Mouse (Mus musculus): ENCODE data around the gene Megf9. TPM values are rescaled to one million over a fixed set of nuclear protein-coding genes. Genes with fewer than 3 reads are reported as not detected.

Gene Megf9
- polyA plus RNA-seq, 1 experiment from 2014 or later = 4.3 TPM

GRCm38 (mm10) chr4:70533056-70533805, 1.6 kb downstream of the Megf9 start:
- no peaks in the 10 kb centered on the region for H3K36me3 ChIP-seq (ENCODE audit: control insufficient read depth, insufficient read depth)
- peak overlapping the region; percentile 85 for H3K4me2 ChIP-seq (ENCODE audit: low read depth, low read length)
- peak overlapping the region; percentile 14 for H3K27ac ChIP-seq (ENCODE audit: low read length)
- ATAC-seq (ENCODE audit: low read depth) = no peak
- H3K27me3 ChIP-seq (ENCODE audit: control insufficient read depth, insufficient read depth, low read depth, low read length) = no peaks in the 10 kb centered on the region
- WGBS (ENCODE audit: insufficient replicate concordance) = 67% methylated on average over 3 of the region's 3 CpGs
- H3K9me3 ChIP-seq (replicated peaks; ENCODE audit: control insufficient read depth, low read length) = no peaks in the 10 kb centered on the region
- peaks cover 23% of the 10 kb centered on the region for H3K4me1 ChIP-seq (ENCODE audit: control insufficient read depth, low read depth, low read length)
- peak overlapping the region; percentile 90 for H3K4me3 ChIP-seq (ENCODE audit: low read depth, low read length)
- peak overlapping the region; percentile 43 for H3K9ac ChIP-seq (ENCODE audit: low read depth, low read length)

DNA sequence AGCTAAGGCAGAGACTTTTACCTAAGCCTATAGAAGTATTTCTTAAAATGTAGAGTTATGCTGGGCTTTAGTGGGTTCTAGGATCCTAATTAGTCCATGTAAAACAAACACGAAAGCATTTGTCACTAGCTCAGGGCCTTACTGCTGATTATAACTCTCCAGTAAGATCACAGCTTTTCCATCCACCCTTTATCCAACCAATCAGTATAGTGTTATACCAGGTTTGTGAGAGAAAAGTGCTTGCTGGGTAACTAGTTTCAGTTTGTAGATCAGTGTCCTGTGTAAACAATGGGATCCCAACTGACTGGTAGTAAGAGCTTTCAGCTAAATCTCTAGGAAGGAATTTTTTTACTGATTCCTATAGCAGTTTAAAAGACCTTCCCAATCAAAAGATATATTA, 3.8 kb downstream of the Megf9 start:
- ATAC-seq (ENCODE audit: low read depth) = no peak
- no peaks in the 10 kb centered on the region for H3K36me3 ChIP-seq (ENCODE audit: control insufficient read depth, insufficient read depth)
- peak overlapping the region; percentile 28 for H3K27ac ChIP-seq (ENCODE audit: low read length)
- no peaks in the 10 kb centered on the region for H3K27me3 ChIP-seq (ENCODE audit: control insufficient read depth, insufficient read depth, low read depth, low read length)
- peaks cover 23% of the 10 kb centered on the region for H3K4me1 ChIP-seq (ENCODE audit: control insufficient read depth, low read depth, low read length)
- H3K9me3 ChIP-seq (replicated peaks; ENCODE audit: control insufficient read depth, low read length) = no peaks in the 10 kb centered on the region
- H3K4me3 ChIP-seq (ENCODE audit: low read depth, low read length) = no peak overlapping the region
- no peak overlapping the region for H3K9ac ChIP-seq (ENCODE audit: low read depth, low read length)
- peak overlapping the region; percentile 7; the same call in 1 of the 2 replicates for H3K4me2 ChIP-seq (ENCODE audit: low read depth, low read length)
- WGBS (ENCODE audit: insufficient replicate concordance) = 69% methylated on average over 1 of the region's 1 CpGs

- no peaks in the 10 kb centered on the region for H3K36me3 ChIP-seq (ENCODE audit: control insufficient read depth, insufficient read depth)
- H3K4me3 ChIP-seq (ENCODE audit: low read depth, low read length) = no peak overlapping the region
- 28% methylated on average over 3 of the region's 3 CpGs for WGBS (ENCODE audit: insufficient replicate concordance)
- H3K4me1 ChIP-seq (ENCODE audit: control insufficient read depth, low read depth, low read length) = peaks cover 11% of the 10 kb centered on the region
- H3K4me2 ChIP-seq (ENCODE audit: low read depth, low read length) = no peak overlapping the region
- peak; percentile 53; the same call in 1 of the 2 replicates for ATAC-seq (ENCODE audit: low read depth)
- no peaks in the 10 kb centered on the region for H3K9me3 ChIP-seq (replicated peaks; ENCODE audit: control insufficient read depth, low read length)
- H3K27ac ChIP-seq (ENCODE audit: low read length) = no peak overlapping the region
- H3K27me3 ChIP-seq (ENCODE audit: control insufficient read depth, insufficient read depth, low read depth, low read length) = no peaks in the 10 kb centered on the region
- H3K9ac ChIP-seq (ENCODE audit: low read depth, low read length) = no peak overlapping the region
Measured at GRCm38 (mm10) chr4:70528622-70529021, 6.2 kb downstream of the Megf9 start.

- H3K36me3 ChIP-seq (ENCODE audit: control insufficient read depth, insufficient read depth) = no peaks in the 10 kb centered on the region
- H3K9ac ChIP-seq (ENCODE audit: low read depth, low read length) = no peak overlapping the region
- H3K27ac ChIP-seq (ENCODE audit: low read length) = no peak overlapping the region
- H3K9me3 ChIP-seq (replicated peaks; ENCODE audit: control insufficient read depth, low read length) = no peaks in the 10 kb centered on the region
- 23% methylated on average over 2 of the region's 2 CpGs for WGBS (ENCODE audit: insufficient replicate concordance)
- H3K4me2 ChIP-seq (ENCODE audit: low read depth, low read length) = no peak overlapping the region
- no peaks in the 10 kb centered on the region for H3K4me1 ChIP-seq (ENCODE audit: control insufficient read depth, low read depth, low read length)
- H3K4me3 ChIP-seq (ENCODE audit: low read depth, low read length) = no peak overlapping the region
- no peak for ATAC-seq (ENCODE audit: low read depth)
- H3K27me3 ChIP-seq (ENCODE audit: control insufficient read depth, insufficient read depth, low read depth, low read length) = no peaks in the 10 kb centered on the region
Measured at GRCm38 (mm10) chr4:70523346-70523745, 11.4 kb downstream of the Megf9 start.

GRCm38 (mm10) chr4:70521506-70522292, 13.1 kb downstream of the Megf9 start:
- no peak overlapping the region for H3K4me2 ChIP-seq (ENCODE audit: low read depth, low read length)
- WGBS (ENCODE audit: insufficient replicate concordance) = 81% methylated on average over 1 of the region's 1 CpGs
- H3K27me3 ChIP-seq (ENCODE audit: control insufficient read depth, insufficient read depth, low read depth, low read length) = no peaks in the 10 kb centered on the region
- no peak overlapping the region for H3K9ac ChIP-seq (ENCODE audit: low read depth, low read length)
- H3K36me3 ChIP-seq (ENCODE audit: control insufficient read depth, insufficient read depth) = no peaks in the 10 kb centered on the region
- no peaks in the 10 kb centered on the region for H3K4me1 ChIP-seq (ENCODE audit: control insufficient read depth, low read depth, low read length)
- H3K9me3 ChIP-seq (replicated peaks; ENCODE audit: control insufficient read depth, low read length) = no peaks in the 10 kb centered on the region
- H3K4me3 ChIP-seq (ENCODE audit: low read depth, low read length) = no peak overlapping the region
- ATAC-seq (ENCODE audit: low read depth) = no peak
- no peak overlapping the region for H3K27ac ChIP-seq (ENCODE audit: low read length)

DNA sequence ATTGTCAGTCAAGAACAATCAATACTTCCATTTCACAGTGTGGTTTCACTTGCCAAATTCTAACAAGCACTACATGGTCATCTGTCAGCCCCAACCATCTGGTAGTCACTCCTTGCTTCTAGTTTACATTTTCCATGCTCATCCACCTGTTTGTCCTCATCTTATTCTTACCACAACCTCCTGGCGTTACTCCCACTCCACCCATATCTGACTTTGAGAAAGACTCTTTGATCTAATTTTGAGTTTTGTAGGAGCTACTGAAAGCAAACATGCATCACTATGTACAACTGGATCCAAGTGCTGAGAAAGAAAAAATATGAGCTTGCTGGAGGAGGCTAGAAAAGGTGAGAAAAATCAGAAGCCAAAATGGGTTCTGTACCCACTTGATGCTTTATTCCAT, 17.1 kb downstream of the Megf9 start:
- Histone ChIP-seq H3K27ac (ENCODE audit: low read length) (no peak overlapping the region), H3K27me3 (ENCODE audit: control insufficient read depth, insufficient read depth, low read depth, low read length) (no peaks in the 10 kb centered on the region), H3K9me3 (replicated peaks; ENCODE audit: control insufficient read depth, low read length) (no peaks in the 10 kb centered on the region), H3K4me2 (ENCODE audit: low read depth, low read length) (no peak overlapping the region), H3K4me3 (ENCODE audit: low read depth, low read length) (no peak overlapping the region), H3K36me3 (ENCODE audit: control insufficient read depth, insufficient read depth) (no peaks in the 10 kb centered on the region), H3K4me1 (ENCODE audit: control insufficient read depth, low read depth, low read length) (no peaks in the 10 kb centered on the region), H3K9ac (ENCODE audit: low read depth, low read length) (no peak overlapping the region)
- ATAC-seq (ENCODE audit: low read depth) = no peak
- 54% methylated on average over 1 of the region's 1 CpGs for WGBS (ENCODE audit: insufficient replicate concordance)

GRCm38 (mm10) chr4:70516289-70516688, 18.5 kb downstream of the Megf9 start:
- no peak overlapping the region for H3K4me3 ChIP-seq (ENCODE audit: low read depth, low read length)
- 68% methylated on average over 6 of the region's 6 CpGs for WGBS (ENCODE audit: insufficient replicate concordance)
- ATAC-seq (ENCODE audit: low read depth) = no peak
- no peaks in the 10 kb centered on the region for H3K4me1 ChIP-seq (ENCODE audit: control insufficient read depth, low read depth, low read length)
- H3K27me3 ChIP-seq (ENCODE audit: control insufficient read depth, insufficient read depth, low read depth, low read length) = no peaks in the 10 kb centered on the region
- H3K9ac ChIP-seq (ENCODE audit: low read depth, low read length) = no peak overlapping the region
- H3K27ac ChIP-seq (ENCODE audit: low read length) = no peak overlapping the region
- H3K4me2 ChIP-seq (ENCODE audit: low read depth, low read length) = no peak overlapping the region
- H3K9me3 ChIP-seq (replicated peaks; ENCODE audit: control insufficient read depth, low read length) = no peaks in the 10 kb centered on the region
- H3K36me3 ChIP-seq (ENCODE audit: control insufficient read depth, insufficient read depth) = no peaks in the 10 kb centered on the region

- no peak for ATAC-seq (ENCODE audit: low read depth)
- no peak overlapping the region for H3K9ac ChIP-seq (ENCODE audit: low read depth, low read length)
- no peak overlapping the region for H3K4me2 ChIP-seq (ENCODE audit: low read depth, low read length)
- no peaks in the 10 kb centered on the region for H3K4me1 ChIP-seq (ENCODE audit: control insufficient read depth, low read depth, low read length)
- H3K9me3 ChIP-seq (replicated peaks; ENCODE audit: control insufficient read depth, low read length) = no peaks in the 10 kb centered on the region
- no peaks in the 10 kb centered on the region for H3K36me3 ChIP-seq (ENCODE audit: control insufficient read depth, insufficient read depth)
- H3K27me3 ChIP-seq (ENCODE audit: control insufficient read depth, insufficient read depth, low read depth, low read length) = no peaks in the 10 kb centered on the region
- no peak overlapping the region for H3K4me3 ChIP-seq (ENCODE audit: low read depth, low read length)
- no peak overlapping the region for H3K27ac ChIP-seq (ENCODE audit: low read length)
Measured at GRCm38 (mm10) chr4:70515514-70515913, 19.3 kb downstream of the Megf9 start.

DNA sequence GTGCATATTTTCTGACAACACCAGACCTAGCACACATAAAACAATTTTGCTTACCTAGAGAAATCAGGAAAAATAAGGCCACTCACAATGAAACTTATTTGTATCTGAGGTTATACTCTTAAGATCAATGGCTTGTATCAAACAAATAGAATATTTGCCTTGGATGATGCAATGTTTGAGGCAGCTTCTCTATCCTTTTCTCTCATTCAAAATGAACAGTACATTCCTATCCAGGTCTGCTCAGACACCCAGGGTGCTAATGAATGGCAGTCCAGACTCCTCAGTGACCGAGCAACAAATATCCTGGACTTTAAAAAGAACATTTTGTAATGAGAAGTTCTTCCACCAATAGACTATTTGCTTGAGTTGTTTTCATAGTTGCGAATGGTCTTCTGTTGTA, 24.8 kb downstream of the Megf9 start:
- no peak for ATAC-seq (ENCODE audit: low read depth)
- Histone ChIP-seq H3K36me3 (ENCODE audit: control insufficient read depth, insufficient read depth) (no peaks in the 10 kb centered on the region), H3K9ac (ENCODE audit: low read depth, low read length) (no peak overlapping the region), H3K9me3 (replicated peaks; ENCODE audit: control insufficient read depth, low read length) (no peaks in the 10 kb centered on the region), H3K4me1 (ENCODE audit: control insufficient read depth, low read depth, low read length) (no peaks in the 10 kb centered on the region), H3K27ac (ENCODE audit: low read length) (no peak overlapping the region), H3K4me3 (ENCODE audit: low read depth, low read length) (no peak overlapping the region), H3K27me3 (ENCODE audit: control insufficient read depth, insufficient read depth, low read depth, low read length) (no peaks in the 10 kb centered on the region), H3K4me2 (ENCODE audit: low read depth, low read length) (no peak overlapping the region)
- 63% methylated on average over 2 of the region's 2 CpGs for WGBS (ENCODE audit: insufficient replicate concordance)
